Mouse (Mus musculus) liver, embryonic 18 days (tissue): ENCODE results near the gene Adgrl2. TPM values are rescaled to one million over a fixed set of nuclear protein-coding genes. Genes with fewer than 3 reads are reported as not detected.

Experiments used
- polyA plus RNA-seq: library from polyadenylated mRNA; depleted of rRNA; stranded (reverse); fragments of >200 nt; gene quantifications from 2 replicates; pipeline ENCODE4 v1.2.3, GENCODE M21; 2012; rRNA removed

The Adgrl2 gene
- polyA plus RNA-seq, result 10.9 and 13.9 TPM in 2 replicates

DNA sequence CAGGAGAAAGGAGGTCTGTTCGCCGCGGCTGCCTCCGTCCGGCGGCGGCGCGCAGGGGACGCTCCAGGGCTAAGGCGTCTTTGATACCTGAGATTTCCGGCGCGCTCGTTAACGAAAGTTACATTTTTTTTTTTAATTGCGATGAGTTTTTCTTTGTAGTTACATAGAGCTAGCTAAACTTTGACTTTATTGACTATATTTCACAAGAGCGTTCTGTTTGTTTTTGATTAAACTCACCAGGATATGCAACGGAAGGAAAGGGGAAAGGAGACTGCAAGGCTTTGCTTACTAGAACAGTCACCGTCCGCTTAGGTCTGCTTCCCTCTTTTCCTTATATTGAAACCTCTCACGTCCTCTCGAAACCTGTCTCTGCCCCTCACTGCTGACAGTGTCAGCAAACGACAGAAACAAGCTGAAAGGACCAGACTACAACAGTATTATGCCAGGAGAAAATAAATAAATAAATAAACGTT lies at the start of gene Adgrl2:
Gene Adgrl2 (minus strand): TSS at position 25 of the 473 bp plus-strand sequence.

